Mouse (Mus musculus): ENCODE results near the gene Fbxw7.

DNA sequence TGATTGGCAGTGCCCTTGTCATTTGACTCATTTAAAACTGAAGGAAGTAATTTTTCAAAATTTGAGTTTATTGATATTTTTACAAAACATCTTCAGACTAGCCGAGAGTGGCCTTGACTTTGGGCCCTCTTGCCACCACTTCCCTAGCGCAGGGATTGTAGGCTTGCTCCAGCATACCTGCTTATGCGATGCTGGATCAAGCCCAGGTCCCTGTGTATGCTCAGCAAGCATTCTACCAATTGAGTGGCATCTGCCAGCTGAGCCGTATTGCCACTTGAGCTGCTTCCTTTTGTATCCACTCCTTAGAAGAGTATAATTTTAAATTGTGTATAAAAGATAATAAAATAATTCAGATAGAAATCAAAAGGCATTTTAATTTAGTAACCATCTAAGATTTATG lies 26.2 kb downstream of the Fbxw7 start:
- TF ChIP-seq ZC3H11A (IDR thresholded peaks at IDR 0.05; ENCODE audit: borderline replicate concordance, low read depth, low read length) (no peak), MAFK (IDR thresholded peaks at IDR 0.05; ENCODE audit: insufficient read depth, low read depth, low read length) (no peak), HCFC1 (IDR thresholded peaks at IDR 0.05; ENCODE audit: borderline replicate concordance, insufficient read depth, low read length) (no peak)
